Mouse (Mus musculus) stomach, embryonic 15.5 days (tissue): ENCODE data around the gene Rdh16f2. TPM values are rescaled to one million over a fixed set of nuclear protein-coding genes. Genes with fewer than 3 reads are reported as not detected.
"Not testable (repeated sequence)": the region's sequence is repeated elsewhere in the genome, so short reads cannot be mapped to it uniquely, and the experiment has no call there.

Experiments
- ATAC-seq: fragments of 200-750 bp; cut with Nextera tagmentation; 2 replicates; pipeline ENCODE4 v1.8.0; 2017; ENCODE audit warnings: low read depth, moderate number of reproducible peaks, moderate TSS enrichment; ENCODE audit not compliant: insufficient read depth, low FRiP score
- H3K27ac ChIP-seq: fragments of 300-500 bp; sonication (generic); 2 replicates; pipeline ENCODE4 v1.5.1; 2015; ENCODE audit warnings: mild to moderate bottlenecking, inconsistent platforms
- H3K27me3 ChIP-seq: fragments of 300-500 bp; sonication (generic); replicated peaks from 2 replicates; pipeline ENCODE4 v1.6.1; 2015; ENCODE audit warnings: inconsistent platforms
- H3K36me3 ChIP-seq: fragments of 300-500 bp; sonication (generic); 2 replicates; pipeline ENCODE4 v1.6.1; 2015; ENCODE audit warnings: inconsistent platforms
- H3K4me1 ChIP-seq: fragments of 300-500 bp; sonication (generic); 2 replicates; pipeline ENCODE4 v1.6.1; 2015; ENCODE audit warnings: inconsistent platforms
- H3K4me2 ChIP-seq: fragments of 300-500 bp; sonication (generic); 2 replicates; pipeline ENCODE4 v1.6.1; 2015; ENCODE audit warnings: mild to moderate bottlenecking, inconsistent platforms
- H3K4me3 ChIP-seq: fragments of 300-500 bp; sonication (generic); replicated peaks from 2 replicates; pipeline ENCODE4 v1.5.1; 2015; ENCODE audit warnings: inconsistent platforms
- H3K9ac ChIP-seq: fragments of 300-500 bp; sonication (generic); 2 replicates; pipeline ENCODE4 v1.6.1; 2015; ENCODE audit warnings: inconsistent platforms
- H3K9me3 ChIP-seq: fragments of 300-500 bp; sonication (generic); 2 replicates; pipeline ENCODE4 v1.6.1; 2016; ENCODE audit warnings: inconsistent platforms
- WGBS: fragments of 180-500 bp; shearing (Covaris S2); methylation state at CpG from one replicate; pipeline ENCODE4 v1.1.7; 2015; 5-methylcytosine and 5-hydroxymethylcytosine counted together
- polyA plus RNA-seq: library from polyadenylated mRNA; unstranded; fragments of >200 nt; fragmentation: Nextera tagmentation; extraction: Ambion mirVana; gene quantifications from 2 replicates; pipeline ENCODE4 v1.2.1, GENCODE M21; 2015

The Rdh16f2 gene
- polyA plus RNA-seq, 1 experiment from 2014 or later: not detected

DNA sequence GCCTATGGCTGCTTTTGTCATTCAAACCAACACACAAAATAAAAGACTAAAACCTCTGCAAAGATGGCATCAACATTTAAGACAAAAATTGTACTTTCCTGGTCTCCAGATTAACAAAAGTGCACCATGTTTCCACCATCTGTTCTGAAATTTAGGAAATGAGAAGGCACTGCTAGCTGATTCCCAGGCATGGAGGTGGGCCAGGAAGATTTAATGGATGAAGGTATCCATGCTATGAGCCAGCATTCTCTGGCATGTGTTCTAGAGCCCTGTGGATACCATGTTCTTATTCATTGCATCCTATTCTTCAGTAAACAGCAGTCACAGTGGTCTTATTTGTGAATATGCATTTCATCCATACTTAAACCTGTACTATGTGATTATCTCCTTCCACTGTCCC is 9.9 kb upstream of the Rdh16f2 start:
- no peak for ATAC-seq
- no peaks in the 10 kb centered on the region for H3K4me1 ChIP-seq
- no peak overlapping the region for H3K4me3 ChIP-seq
- H3K9ac ChIP-seq: no peak overlapping the region
- no peaks in the 10 kb centered on the region for H3K36me3 ChIP-seq
- no peaks in the 10 kb centered on the region for H3K9me3 ChIP-seq
- no peak overlapping the region for H3K4me2 ChIP-seq
- H3K27me3 ChIP-seq: no peaks in the 10 kb centered on the region
- H3K27ac ChIP-seq: no peak overlapping the region

DNA sequence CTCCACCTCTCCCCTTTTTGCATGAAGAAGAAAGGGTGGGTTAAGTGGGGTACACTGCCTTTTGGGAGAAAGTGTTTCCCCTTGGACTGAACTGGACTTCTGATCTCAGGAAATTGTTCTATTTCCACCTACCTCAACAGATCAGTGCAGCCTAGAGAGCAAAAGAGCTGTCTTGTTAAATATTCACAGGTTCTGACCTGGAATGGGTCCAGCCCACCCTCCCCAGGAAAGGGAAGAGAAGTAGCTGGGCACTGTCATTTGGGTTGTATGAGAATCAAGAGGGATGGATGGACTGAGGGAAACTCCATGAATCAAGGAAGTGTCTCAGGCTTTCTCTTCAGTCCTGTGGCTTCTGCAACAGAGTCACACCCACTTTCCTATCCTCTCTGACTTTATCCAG is 1.3 kb upstream of the Rdh16f2 start:
- Histone ChIP-seq H3K27ac (no peak overlapping the region), H3K9ac (no peak overlapping the region), H3K27me3 (no peaks in the 10 kb centered on the region), H3K9me3 (no peaks in the 10 kb centered on the region), H3K4me1 (no peaks in the 10 kb centered on the region), H3K4me3 (no peak overlapping the region), H3K36me3 (no peaks in the 10 kb centered on the region), H3K4me2 (no peak overlapping the region)
- no peak for ATAC-seq

- Histone ChIP-seq H3K4me3 (no peak overlapping the region), H3K27me3 (no peaks in the 10 kb centered on the region), H3K4me2 (no peak overlapping the region), H3K27ac (no peak overlapping the region), H3K36me3 (no peaks in the 10 kb centered on the region), H3K9ac (no peak overlapping the region), H3K9me3 (no peaks in the 10 kb centered on the region), H3K4me1 (no peaks in the 10 kb centered on the region)
- 65% methylated on average over 4 of the region's 4 CpGs for WGBS
- ATAC-seq: no peak
These were observed 6.2 kb downstream of the Rdh16f2 start for GRCm38 (mm10) chr10:127872484-127872883.

GRCm38 (mm10) chr10:127877681-127878080 is 11.4 kb downstream of the Rdh16f2 start:
- ATAC-seq: peak; percentile 84
- H3K4me1 ChIP-seq: peaks cover 10% of the 10 kb centered on the region; the same call in 1 of the 2 replicates
- no peaks in the 10 kb centered on the region for H3K9me3 ChIP-seq
- H3K27ac ChIP-seq: peak overlapping the region; percentile 71
- no peaks in the 10 kb centered on the region for H3K36me3 ChIP-seq
- H3K9ac ChIP-seq: no peak overlapping the region
- H3K4me3 ChIP-seq: no peak overlapping the region
- H3K4me2 ChIP-seq: 0 out of 2 replicates have a peak overlapping the region, but pooled peaks have one; percentile 13
- H3K27me3 ChIP-seq: no peaks in the 10 kb centered on the region
- 15% methylated on average over 2 of the region's 2 CpGs for WGBS

DNA sequence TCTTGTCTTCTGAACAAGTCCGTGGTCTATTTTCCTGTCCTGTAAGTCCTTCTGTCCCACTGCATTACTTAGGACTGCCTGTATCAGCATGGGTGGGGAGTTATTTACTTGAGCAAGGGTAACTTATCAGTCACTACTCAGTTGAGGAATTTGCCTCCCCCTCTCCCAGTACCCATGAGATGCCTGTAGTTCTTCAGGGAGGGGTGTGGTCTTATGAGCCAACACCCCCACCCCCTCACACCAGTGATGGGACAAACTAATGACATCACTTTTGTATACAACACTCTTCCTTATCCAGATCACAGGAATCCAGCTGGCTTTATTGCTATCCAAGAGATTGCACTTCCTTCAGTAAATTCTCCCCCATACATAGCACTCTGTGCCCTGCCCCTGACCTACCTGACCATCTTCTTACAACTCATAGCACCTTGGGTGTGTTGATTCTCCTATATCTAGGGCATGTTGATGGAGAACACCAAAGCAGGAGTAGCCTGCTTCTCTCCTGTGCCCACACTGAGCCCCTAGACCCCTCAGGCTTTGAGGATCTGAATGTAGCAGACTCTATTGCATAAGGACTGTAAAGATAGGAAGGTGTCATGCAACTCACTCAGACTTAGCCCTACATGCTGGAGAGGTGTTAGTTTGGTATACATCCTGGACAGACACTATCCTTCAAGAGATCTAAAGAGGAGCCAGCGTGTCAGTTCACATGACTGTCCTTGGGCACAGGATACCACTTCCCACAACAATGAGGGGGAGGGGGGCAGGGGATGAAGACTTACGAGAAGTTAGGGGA is 12.2 kb downstream of the Rdh16f2 start:
- peak; percentile 81 for ATAC-seq
- H3K4me1 ChIP-seq: peaks cover 10% of the 10 kb centered on the region; the same call in 1 of the 2 replicates

DNA sequence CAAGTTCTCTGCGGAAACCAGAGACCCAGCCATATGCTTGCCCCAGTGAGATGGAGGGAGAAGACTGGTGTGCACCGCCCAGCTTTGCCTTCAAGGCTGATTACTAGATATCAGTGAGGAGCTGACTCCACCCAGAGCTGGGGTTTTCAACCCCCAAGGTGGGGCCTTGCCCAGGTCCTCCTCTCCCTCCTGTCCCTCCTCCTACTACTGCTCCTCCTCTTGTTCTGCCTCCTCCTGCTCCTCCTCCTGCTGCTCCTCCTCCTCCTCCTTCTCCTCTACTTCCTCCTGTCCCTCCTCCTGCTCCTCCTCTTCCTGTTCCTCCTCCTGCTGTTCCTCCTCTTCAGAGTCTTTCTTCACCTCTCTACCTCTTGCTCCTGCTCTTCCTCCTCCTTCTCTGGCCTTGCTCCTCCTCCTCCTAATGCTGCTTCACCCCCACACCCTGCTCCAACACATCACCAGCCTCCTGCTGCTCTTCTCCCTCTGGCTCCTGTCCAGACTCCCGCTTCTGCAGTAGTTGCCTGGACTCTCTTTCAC is 12.9 kb downstream of the Rdh16f2 start:
- Histone ChIP-seq H3K9me3 (no peaks in the 10 kb centered on the region), H3K4me3 (no peak overlapping the region), H3K27me3 (no peaks in the 10 kb centered on the region), H3K27ac (peak overlapping the region; percentile 71), H3K9ac (no peak overlapping the region), H3K4me1 (peaks cover 10% of the 10 kb centered on the region; the same call in 1 of the 2 replicates), H3K4me2 (no peak overlapping the region), H3K36me3 (no peaks in the 10 kb centered on the region)
- ATAC-seq: peak; percentile 51
- WGBS: 57% methylated on average over 3 of the region's 3 CpGs

More for the DNA sequence above, 12.2 kb downstream of the Rdh16f2 start:
- no peaks in the 10 kb centered on the region for H3K27me3 ChIP-seq
- no peaks in the 10 kb centered on the region for H3K9me3 ChIP-seq
- 0 out of 2 replicates have a peak overlapping the region, but pooled peaks have one; percentile 13 for H3K4me2 ChIP-seq
- WGBS: 48% methylated on average over 3 of the region's 3 CpGs
- H3K9ac ChIP-seq: no peak overlapping the region
- H3K36me3 ChIP-seq: no peaks in the 10 kb centered on the region
- no peak overlapping the region for H3K4me3 ChIP-seq
- peak overlapping the region; percentile 71 for H3K27ac ChIP-seq

GRCm38 (mm10) chr10:127881041-127881440 is 14.8 kb downstream of the Rdh16f2 start:
- Histone ChIP-seq H3K4me3 (no peak overlapping the region), H3K9me3 (no peaks in the 10 kb centered on the region), H3K27me3 (no peaks in the 10 kb centered on the region), H3K36me3 (no peaks in the 10 kb centered on the region), H3K4me1 (peaks cover 10% of the 10 kb centered on the region; the same call in 1 of the 2 replicates), H3K27ac (no peak overlapping the region), H3K9ac (no peak overlapping the region), H3K4me2 (no peak overlapping the region)
- no peak for ATAC-seq
- 91% methylated on average over 4 of the region's 4 CpGs for WGBS

DNA sequence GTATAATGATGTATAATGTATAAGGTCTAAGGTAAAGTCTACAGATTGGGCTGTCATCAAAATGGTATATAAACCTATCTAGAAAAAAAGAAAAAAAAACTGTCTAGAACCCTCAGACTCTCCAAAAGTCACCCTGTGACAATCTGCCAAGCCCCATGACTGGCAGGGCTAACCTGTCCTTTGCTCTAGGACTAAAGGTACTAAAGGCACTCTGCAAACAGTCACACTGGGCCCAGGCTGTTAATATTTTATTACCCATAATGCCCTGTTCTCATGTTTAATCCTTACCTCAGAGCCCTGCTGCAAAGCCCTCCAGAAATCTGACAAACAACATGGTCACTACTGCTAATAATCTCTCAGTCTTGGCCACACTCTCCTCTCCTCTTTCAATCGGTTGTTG is 20.3 kb downstream of the Rdh16f2 start:
- H3K9me3 ChIP-seq: no peaks in the 10 kb centered on the region
- WGBS: 71% methylated on average over 1 of the region's 1 CpGs
- no peak for ATAC-seq
- H3K9ac ChIP-seq: no peak overlapping the region
- H3K4me3 ChIP-seq: no peak overlapping the region
- H3K4me1 ChIP-seq: no peaks in the 10 kb centered on the region
- H3K4me2 ChIP-seq: no peak overlapping the region
- H3K27me3 ChIP-seq: no peaks in the 10 kb centered on the region
- no peak overlapping the region for H3K27ac ChIP-seq
- H3K36me3 ChIP-seq: no peaks in the 10 kb centered on the region

DNA sequence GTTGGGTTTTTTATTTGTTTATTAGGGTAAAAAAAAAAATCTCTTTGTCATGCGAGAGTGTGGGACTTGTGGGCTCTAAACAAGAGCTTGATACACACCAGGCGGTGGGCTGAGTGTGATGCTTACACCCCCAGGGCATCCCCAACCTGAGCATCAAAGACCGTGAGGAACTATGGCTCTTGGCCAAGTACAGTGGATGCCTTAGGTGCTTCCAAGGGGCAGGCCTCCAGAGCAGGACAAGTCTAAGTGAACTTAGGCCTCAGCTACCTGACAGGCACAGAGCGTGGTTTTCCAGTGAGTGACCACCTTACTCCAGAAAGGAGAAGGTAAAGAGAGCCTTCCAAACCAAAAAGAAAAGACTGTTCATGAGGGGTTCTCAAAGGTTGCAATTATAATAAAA is 20.7 kb downstream of the Rdh16f2 start:
- no peak overlapping the region for H3K4me3 ChIP-seq
- no peaks in the 10 kb centered on the region for H3K27me3 ChIP-seq
- no peak overlapping the region for H3K27ac ChIP-seq
- WGBS: 79% methylated on average over 4 of the region's 4 CpGs
- no peak overlapping the region for H3K9ac ChIP-seq
- no peaks in the 10 kb centered on the region for H3K9me3 ChIP-seq
- H3K4me1 ChIP-seq: no peaks in the 10 kb centered on the region
- H3K4me2 ChIP-seq: no peak overlapping the region
- H3K36me3 ChIP-seq: no peaks in the 10 kb centered on the region
- ATAC-seq: no peak

- Histone ChIP-seq H3K27me3 (no peaks in the 10 kb centered on the region), H3K36me3 (no peaks in the 10 kb centered on the region), H3K9me3 (no peaks in the 10 kb centered on the region), H3K9ac (no peak within 1 kb of the TSS), H3K27ac (no peak within 1 kb of the TSS), H3K4me3 (no peak within 1 kb of the TSS), H3K4me1 (no peaks in the 10 kb centered on the region), H3K4me2 (no peak within 1 kb of the TSS)
- ATAC-seq: no peak
These were observed 22.3 kb downstream of the Rdh16f2 start, which contains the start of gene Rdh7 for GRCm38 (mm10) chr10:127888605-127889004. Rdh7 (minus strand) TSS chr10:127888817.

DNA sequence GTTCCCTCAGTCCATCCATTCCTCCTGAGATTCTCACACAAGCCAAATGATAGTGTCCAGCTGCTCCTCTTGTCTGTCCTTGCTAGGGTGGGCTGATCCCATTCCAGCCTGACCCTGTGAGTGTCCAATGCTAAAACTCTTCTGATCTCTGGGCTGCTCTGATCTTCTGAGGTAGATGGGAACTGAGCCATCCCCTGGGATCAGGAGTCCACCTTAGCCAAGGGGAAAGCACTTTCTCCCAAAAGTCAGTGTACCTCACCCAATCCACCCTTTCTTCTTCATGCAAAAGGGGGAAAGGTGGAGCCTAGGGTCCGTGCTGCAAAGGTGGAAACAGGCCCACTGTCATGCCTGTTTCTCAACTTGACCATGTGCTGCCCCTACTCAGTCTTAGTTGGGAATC is 25.2 kb downstream of the Rdh16f2 start:
- no peak overlapping the region for H3K4me2 ChIP-seq
- 76% methylated on average over 1 of the region's 1 CpGs for WGBS
- H3K9ac ChIP-seq: no peak overlapping the region
- no peak for ATAC-seq
- no peak overlapping the region for H3K4me3 ChIP-seq
- H3K4me1 ChIP-seq: peaks cover 3% of the 10 kb centered on the region; the same call in 1 of the 2 replicates
- no peak overlapping the region for H3K27ac ChIP-seq
- no peaks in the 10 kb centered on the region for H3K27me3 ChIP-seq
- no peaks in the 10 kb centered on the region for H3K9me3 ChIP-seq
- H3K36me3 ChIP-seq: no peaks in the 10 kb centered on the region

GRCm38 (mm10) chr10:127893163-127894022 is 27.1 kb downstream of the Rdh16f2 start:
- peak overlapping the region; percentile 73 for H3K27ac ChIP-seq
- WGBS: 42% methylated on average over 5 of the region's 5 CpGs
- H3K4me2 ChIP-seq: not testable (repeated sequence)

More at GRCm38 (mm10) chr10:127893163-127894022, 27.1 kb downstream of the Rdh16f2 start:
- H3K4me1 ChIP-seq, H3K9ac ChIP-seq, H3K36me3 ChIP-seq, H3K27me3 ChIP-seq, H3K9me3 ChIP-seq, H3K4me3 ChIP-seq: not testable (repeated sequence)
- peak; percentile 89 for ATAC-seq
